Mouse (Mus musculus): ENCODE measurements around the gene Gdf10.

DNA sequence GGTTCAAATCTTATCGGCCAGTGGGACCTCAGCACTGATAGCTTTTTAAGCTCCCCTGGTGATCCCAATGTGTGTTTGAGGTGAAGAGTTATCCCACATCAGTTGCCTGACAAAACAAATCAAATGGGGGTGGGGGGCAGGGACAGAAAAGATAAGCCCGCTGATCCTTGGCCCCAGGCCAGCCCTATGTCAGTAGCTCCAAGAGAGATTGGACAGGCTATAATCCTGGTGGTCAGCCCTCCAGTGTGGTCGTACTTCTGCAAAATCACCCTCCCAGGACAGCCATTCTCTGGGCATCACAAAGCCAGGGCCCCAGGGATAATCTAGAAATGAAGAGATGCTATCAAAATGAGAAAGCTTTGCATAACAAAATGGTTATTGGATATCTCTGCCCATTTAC is 35.5 kb downstream of the Gdf10 start:
- TF ChIP-seq CTCF (IDR thresholded peaks at IDR 0.05; ENCODE audit: low read depth), result no peak
- TF ChIP-seq EP300 (optimal IDR thresholded peaks at IDR 0.05), result no peak
